12 mouse cellular contexts compared by ENCODE assay signal in the genomic region with DNA sequence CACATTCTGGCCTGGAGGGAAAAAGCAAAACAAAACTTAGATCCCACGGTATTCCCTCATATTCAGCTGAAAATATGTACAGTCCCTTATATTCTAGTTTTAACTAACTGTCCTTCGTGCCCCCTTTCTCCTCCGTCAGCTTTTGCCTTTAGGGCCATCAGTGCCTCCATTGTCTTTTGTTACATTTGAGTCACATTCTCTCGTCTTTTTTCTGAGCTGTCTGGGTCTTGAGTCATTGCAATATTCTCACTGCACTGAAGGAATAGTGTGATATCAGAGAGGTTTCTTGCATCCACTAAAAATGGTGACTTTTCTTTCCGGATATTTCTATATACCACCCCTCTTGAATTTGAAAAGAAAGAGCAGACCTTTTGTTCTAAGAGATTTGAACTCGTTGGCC. TPM values are rescaled to one million over a fixed set of nuclear protein-coding genes. Genes with fewer than 3 reads are reported as not detected.
DNase-seq lines count a peak whose midpoint lies in the region; ATAC-seq and TF ChIP-seq lines count a peak whose summit lies in the region.
"Had no signal": no experiment of that assay in that cellular context is flagged by ENCODE, and none has a peak within 500 bp of the region (broad histone marks: within the 10 kb centered on the region; RNA-seq: fewer than 3 reads in every experiment).

No protein-coding gene starts in this region.

- peaks cover 22% of the 10 kb centered on the region for H3K4me1 ChIP-seq in intestine, embryonic 14.5 days (replicated peaks; ENCODE audit: control insufficient read depth, insufficient read depth, low read length)
- H3K4me1 ChIP-seq in intestine, postnatal 0 days (replicated peaks; ENCODE audit: control insufficient read depth, insufficient read depth, low read length): 0 out of 2 replicates have a peak, but pooled peaks cover 5% of the 10 kb centered on the region
- H3K4me1 ChIP-seq in heart, postnatal 0 days (ENCODE audit: control insufficient read depth, insufficient read depth): peaks cover 39% of the 10 kb centered on the region
- H3K4me1 ChIP-seq in midbrain, embryonic 14.5 days (ENCODE audit: control insufficient read depth, insufficient read depth, low read length): peaks cover 26% of the 10 kb centered on the region

- no peak overlapping the region for H3K4me3 ChIP-seq in intestine, embryonic 14.5 days (ENCODE audit: low read depth, low read length)
- no peak overlapping the region for H3K4me3 ChIP-seq in intestine, postnatal 0 days (ENCODE audit: low read depth, low read length)
- H3K4me3 ChIP-seq in heart, postnatal 0 days (ENCODE audit: low read depth, low read length): no peak overlapping the region
- peak overlapping the region; percentile 87; the same call in 1 of the 2 replicates for H3K4me3 ChIP-seq in midbrain, embryonic 14.5 days (replicated peaks; ENCODE audit: low read depth, low read length)

- H3K27ac ChIP-seq in intestine, embryonic 14.5 days (ENCODE audit: low read depth): peak overlapping the region; percentile 97; the same call in 1 of the 2 replicates
- no peak overlapping the region; the same call in 1 of the 2 replicates for H3K27ac ChIP-seq in intestine, postnatal 0 days (ENCODE audit: low read depth, low read length)
- H3K27ac ChIP-seq in heart, postnatal 0 days (ENCODE audit: low read depth): peak overlapping the region; percentile 100
- no peak overlapping the region for H3K27ac ChIP-seq in midbrain, embryonic 14.5 days (replicated peaks; ENCODE audit: low read depth, low read length)

- ATAC-seq in intestine, embryonic 14.5 days (replicated peaks; ENCODE audit: low FRiP score, low TSS enrichment, low read depth): no peak
- ATAC-seq in intestine, postnatal 0 days: no peak
- no peak for ATAC-seq in heart, postnatal 0 days (ENCODE audit: insufficient read depth, low read depth)
- no peak for ATAC-seq in midbrain, embryonic 14.5 days (ENCODE audit: low FRiP score, low TSS enrichment)
- ATAC-seq in activated CD4-positive, CD25-positive, alpha-beta regulatory T cell, adult 4 months: no peak
- ATAC-seq in inflammation-experienced regulatory T-cells, adult 6 months: no peak

- H3K9me3 ChIP-seq in intestine, embryonic 14.5 days (ENCODE audit: control insufficient read depth, low read length): no peaks in the 10 kb centered on the region
- no peaks in the 10 kb centered on the region for H3K9me3 ChIP-seq in intestine, postnatal 0 days (ENCODE audit: control insufficient read depth)
- no peaks in the 10 kb centered on the region for H3K9me3 ChIP-seq in heart, postnatal 0 days (replicated peaks; ENCODE audit: control insufficient read depth, low read length)
- H3K9me3 ChIP-seq in midbrain, embryonic 14.5 days (ENCODE audit: control insufficient read depth, low read length): no peaks in the 10 kb centered on the region

- H3K4me2 ChIP-seq in intestine, embryonic 14.5 days (ENCODE audit: low read length): peak overlapping the region; percentile 60
- H3K4me2 ChIP-seq in intestine, postnatal 0 days (replicated peaks; ENCODE audit: low read depth): no peak overlapping the region
- peak overlapping the region; percentile 89; the same call in 1 of the 2 replicates for H3K4me2 ChIP-seq in heart, postnatal 0 days (ENCODE audit: low read depth, low read length)
- peak overlapping the region; percentile 74 for H3K4me2 ChIP-seq in midbrain, embryonic 14.5 days (ENCODE audit: low read length)

- H3K27me3 ChIP-seq in intestine, embryonic 14.5 days (replicated peaks; ENCODE audit: control insufficient read depth, insufficient read depth, low read length): no peaks in the 10 kb centered on the region
- H3K27me3 ChIP-seq in intestine, postnatal 0 days (replicated peaks; ENCODE audit: control insufficient read depth, insufficient read depth, low read length): no peaks in the 10 kb centered on the region
- H3K27me3 ChIP-seq in heart, postnatal 0 days (ENCODE audit: control insufficient read depth, insufficient read depth, low read length): peaks cover 15% of the 10 kb centered on the region; the same call in 1 of the 2 replicates
- no peaks in the 10 kb centered on the region for H3K27me3 ChIP-seq in midbrain, embryonic 14.5 days (ENCODE audit: control insufficient read depth, insufficient read depth, low read length)

- no peak for TF ChIP-seq EP300 in heart, postnatal 0 days (IDR thresholded peaks at IDR 0.05; ENCODE audit: low read depth)

- H3K36me3 ChIP-seq in intestine, embryonic 14.5 days (ENCODE audit: control insufficient read depth, insufficient read depth, low read length): no peaks in the 10 kb centered on the region
- H3K36me3 ChIP-seq in intestine, postnatal 0 days (ENCODE audit: control insufficient read depth, insufficient read depth): no peaks in the 10 kb centered on the region
- H3K36me3 ChIP-seq in heart, postnatal 0 days (replicated peaks; ENCODE audit: control insufficient read depth, insufficient read depth, low read length): no peaks in the 10 kb centered on the region
- H3K36me3 ChIP-seq in midbrain, embryonic 14.5 days (ENCODE audit: control insufficient read depth, insufficient read depth, low read length): no peaks in the 10 kb centered on the region
- H3K36me3 ChIP-seq: G1E had no signal

- TF ChIP-seq CTCF in intestine, postnatal 0 days (IDR thresholded peaks at IDR 0.05; ENCODE audit: low read depth): no peak
- no peak for TF ChIP-seq CTCF in heart, postnatal 0 days (IDR thresholded peaks at IDR 0.05; ENCODE audit: low read depth)

- no peak for DNase-seq in intestine, embryonic 14.5 days (ENCODE audit: low spot score)
- DNase-seq in NIH3T3 (ENCODE audit: low read depth): peak; percentile 29
- no peak for DNase-seq in heart, postnatal 0 days (ENCODE audit: low spot score)
- no peak for DNase-seq in midbrain, embryonic 14.5 days
- DNase-seq in right cerebral cortex, postnatal 36 days (ENCODE audit: low spot score in 2 of 2): no peak
- DNase-seq: cerebellum, adult 8-10 months had no signal

- 59% methylated on average over 6 of the region's 6 CpGs for WGBS in intestine, embryonic 14.5 days
- WGBS in intestine, postnatal 0 days: 74% methylated on average over 6 of the region's 6 CpGs
- 69% methylated on average over 6 of the region's 6 CpGs for WGBS in heart, postnatal 0 days
- whole genome bisulfite sequencing in midbrain, embryonic 14.5 days: 36% methylated on average over 6 of the region's 6 CpGs

- peak overlapping the region; percentile 99; the same call in 1 of the 2 replicates for H3K9ac ChIP-seq in intestine, embryonic 14.5 days (ENCODE audit: low read length)
- H3K9ac ChIP-seq in intestine, postnatal 0 days (ENCODE audit: low read depth, low read length): no peak overlapping the region
- no peak overlapping the region for H3K9ac ChIP-seq in heart, postnatal 0 days (replicated peaks; ENCODE audit: low read depth, low read length)
- H3K9ac ChIP-seq in midbrain, embryonic 14.5 days (replicated peaks; ENCODE audit: low read length): no peak overlapping the region

RNA-seq across cellular contexts. Expression of gene Bmpr1a, which starts 0.6 kb away (rescaled TPM):
- polyA plus RNA-seq in intestine, embryonic 14.5 days (2014; fragmentation: Nextera tagmentation; extraction: Ambion mirVana): 56.7 and 56.8 TPM in 2 replicates
- 18.8 and 19.3 TPM in 2 replicates for polyA plus RNA-seq in intestine, postnatal 0 days (2015; fragmentation: Nextera tagmentation; extraction: Ambion mirVana)
- 99.5 and 130 TPM in 2 replicates for total RNA-seq in heart, postnatal 0 days (2014; rRNA removed; ENCODE audit: low replicate concordance)
- 37.2 and 38.6 TPM in 2 replicates for polyA plus RNA-seq in heart, postnatal 0 days (2015; fragmentation: Nextera tagmentation; extraction: Ambion mirVana)
- 16.3 and 25.9 TPM in 2 replicates for polyA plus RNA-seq in midbrain, embryonic 14.5 days (2014; fragmentation: Nextera tagmentation; extraction: Ambion mirVana)
- polyA plus RNA-seq in activated CD4-positive, CD25-positive, alpha-beta regulatory T cell, adult 4 months (2017; shearing (Covaris generic)): under 1 TPM; 0.38 to 0.40 TPM
- under 1 TPM; 0.36 to 0.40 (median 0.40) TPM for polyA plus RNA-seq in inflammation-experienced regulatory T-cells, adult 6 months (2017; shearing (Covaris generic))
- polyA plus RNA-seq: G1E had no signal

RNA-seq across cellular contexts. Expression of gene 9230112D13Rik, which starts 18.8 kb away (rescaled TPM):
- polyA plus RNA-seq in intestine, embryonic 14.5 days (2014; fragmentation: Nextera tagmentation; extraction: Ambion mirVana): not detected in 2 replicates
- not detected in 2 replicates for polyA plus RNA-seq in intestine, postnatal 0 days (2015; fragmentation: Nextera tagmentation; extraction: Ambion mirVana)
- total RNA-seq in heart, postnatal 0 days (2014; rRNA removed; ENCODE audit: low replicate concordance): not detected in 2 replicates
- polyA plus RNA-seq in heart, postnatal 0 days (2015; fragmentation: Nextera tagmentation; extraction: Ambion mirVana): not detected in 2 replicates
- polyA plus RNA-seq in midbrain, embryonic 14.5 days (2014; fragmentation: Nextera tagmentation; extraction: Ambion mirVana): not detected in 2 replicates
- not detected for polyA plus RNA-seq in activated CD4-positive, CD25-positive, alpha-beta regulatory T cell, adult 4 months (2017; shearing (Covaris generic))
- not detected for polyA plus RNA-seq in inflammation-experienced regulatory T-cells, adult 6 months (2017; shearing (Covaris generic))
- total RNA-seq: G1E; gastrocnemius, postnatal 36 days had no signal
- polyA plus RNA-seq: G1E; liver, embryonic 16.5 days had no signal

Comparison
In these comparisons a context has a peak if more than half of its experiments do, and no peak if none do; other contexts are left out.
1. H3K27ac ChIP-seq: peak in intestine, embryonic 14.5 days (single experiment) and heart, postnatal 0 days (single experiment); none in intestine, postnatal 0 days (single experiment) and midbrain, embryonic 14.5 days (single experiment).
2. RNA of gene Bmpr1a, which starts 0.6 kb away (polyA plus RNA-seq): 56.7 to 56.8 TPM in intestine, embryonic 14.5 days, 37.2 to 38.6 TPM in heart, postnatal 0 days, 16.3 to 25.9 TPM in midbrain, embryonic 14.5 days and 18.8 to 19.3 TPM in intestine, postnatal 0 days; 0.36 to 0.40 TPM in inflammation-experienced regulatory T-cells, adult 6 months and 0.38 to 0.40 TPM in activated CD4-positive, CD25-positive, alpha-beta regulatory T cell, adult 4 months; every median in the first group is over 10 times any median in the second.